Mouse (Mus musculus): ENCODE results near the gene Tmem182. TPM values are rescaled to one million over a fixed set of nuclear protein-coding genes. Genes with fewer than 3 reads are reported as not detected.

Tmem182 gene
- polyA plus RNA-seq, 1 experiment: 4.9 TPM

DNA sequence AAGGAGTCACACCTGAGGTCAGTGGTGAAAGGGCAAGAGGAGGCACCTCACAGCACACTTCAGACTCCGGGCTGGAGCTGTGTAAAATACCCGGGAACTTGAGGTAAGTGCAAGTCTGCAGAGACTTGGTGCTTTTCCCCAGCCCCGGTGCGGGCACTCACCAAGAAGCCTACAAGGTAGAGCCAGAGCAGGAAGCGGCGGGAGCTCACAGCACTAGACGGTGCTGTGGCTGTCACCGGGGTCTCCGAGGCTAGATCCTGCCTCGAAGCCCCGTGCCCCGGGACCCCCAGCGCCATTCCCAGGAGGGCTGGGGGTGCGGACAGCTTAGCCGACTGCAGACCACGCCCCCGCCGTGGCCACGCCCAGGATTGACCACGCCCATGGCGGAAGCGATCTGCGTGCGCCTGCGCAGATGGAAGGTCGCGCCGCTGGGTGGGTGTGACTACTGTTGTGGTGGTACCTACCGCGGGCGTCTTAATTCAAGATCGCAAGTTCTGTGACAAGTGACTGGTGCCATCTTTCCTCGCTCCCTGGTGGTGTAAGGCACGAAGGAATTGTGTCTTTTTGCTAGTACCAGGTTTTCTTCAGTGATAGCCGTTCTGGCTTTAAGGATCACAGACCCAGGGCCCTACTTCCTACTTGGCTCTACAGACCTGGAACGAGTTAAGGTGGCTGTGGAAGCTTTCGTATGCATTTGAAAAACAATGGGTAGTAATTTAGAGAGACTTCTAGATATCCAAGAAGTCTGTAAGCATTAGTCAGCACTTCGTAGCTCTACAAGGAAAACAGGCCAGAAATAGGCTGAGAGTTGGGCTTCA is 14.9 kb upstream of the Tmem182 start, which contains the start of gene Mfsd9:
Mfsd9 (minus strand) TSS at position 364 of the 818 bp plus-strand sequence.
- peak within 1 kb of the TSS; percentile 58 for H3K4me3 ChIP-seq (replicated peaks; ENCODE audit: extremely low read depth, low read depth, low read length)
- no peaks in the 10 kb centered on the region; the same call in 1 of the 2 replicates for H3K4me1 ChIP-seq (ENCODE audit: control insufficient read depth, insufficient read depth, low read length)
- TF ChIP-seq POLR2A (IDR thresholded peaks at IDR 0.05; ENCODE audit: borderline replicate concordance, extremely low read depth, low read depth, low read length) (no peak; the same call in 1 of the 2 replicates), CTCF (IDR thresholded peaks at IDR 0.05; ENCODE audit: insufficient read depth, low read length) (no peak)
- WGBS: 6% methylated on average over 38 of the region's 38 CpGs
- peak; percentile 95 for DNase-seq

DNA sequence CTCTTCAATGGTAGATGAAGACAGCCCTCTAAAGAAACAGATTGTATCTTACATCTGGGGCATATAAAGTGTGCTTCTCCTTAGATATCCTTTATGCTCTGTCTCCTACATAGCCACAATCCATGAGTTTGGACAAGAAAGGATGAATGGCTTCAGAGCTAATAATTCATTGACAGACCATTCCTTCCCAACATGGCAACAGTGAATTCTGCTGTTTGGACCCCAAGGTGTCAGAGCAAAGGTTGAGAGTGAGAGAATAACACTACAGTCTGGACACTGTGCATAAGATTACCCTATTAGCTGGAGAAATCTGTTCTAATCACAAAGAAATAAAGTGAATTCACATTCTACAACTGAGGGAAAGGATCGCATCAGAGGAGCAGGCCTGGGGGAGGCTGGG is 9.9 kb upstream of the Tmem182 start:
- no peak for TF ChIP-seq POLR2A (IDR thresholded peaks at IDR 0.05; ENCODE audit: borderline replicate concordance, extremely low read depth, low read depth, low read length)
- no peak for TF ChIP-seq CTCF (IDR thresholded peaks at IDR 0.05; ENCODE audit: insufficient read depth, low read length)
- H3K4me3 ChIP-seq (replicated peaks; ENCODE audit: extremely low read depth, low read depth, low read length): no peak overlapping the region
- no peak for DNase-seq
- no peaks in the 10 kb centered on the region for H3K4me1 ChIP-seq (ENCODE audit: control insufficient read depth, insufficient read depth, low read length)
- 96% methylated on average over 1 of the region's 1 CpGs for WGBS

DNA sequence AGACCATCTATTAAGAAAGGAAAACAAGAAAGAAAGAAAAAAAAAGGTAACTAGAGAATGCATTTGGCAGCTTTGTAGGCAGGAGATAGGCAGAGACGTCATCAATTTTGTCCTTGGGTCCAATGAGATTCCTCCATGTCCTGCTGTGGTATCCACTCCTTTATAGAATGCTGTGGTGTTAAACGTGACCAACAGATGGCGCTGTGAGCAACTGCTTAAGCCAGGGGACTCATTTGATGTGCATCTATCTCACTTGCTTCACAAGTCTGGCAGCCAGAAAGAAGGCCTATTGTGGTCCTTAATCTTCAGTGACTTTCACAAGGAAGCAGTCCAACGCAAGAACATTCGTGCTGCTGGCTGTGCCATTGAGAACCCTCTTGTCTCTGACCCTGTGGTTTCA is 8.1 kb upstream of the Tmem182 start:
- DNase-seq: peak; percentile 20
- 15% methylated on average over 5 of the region's 5 CpGs for WGBS

DNA sequence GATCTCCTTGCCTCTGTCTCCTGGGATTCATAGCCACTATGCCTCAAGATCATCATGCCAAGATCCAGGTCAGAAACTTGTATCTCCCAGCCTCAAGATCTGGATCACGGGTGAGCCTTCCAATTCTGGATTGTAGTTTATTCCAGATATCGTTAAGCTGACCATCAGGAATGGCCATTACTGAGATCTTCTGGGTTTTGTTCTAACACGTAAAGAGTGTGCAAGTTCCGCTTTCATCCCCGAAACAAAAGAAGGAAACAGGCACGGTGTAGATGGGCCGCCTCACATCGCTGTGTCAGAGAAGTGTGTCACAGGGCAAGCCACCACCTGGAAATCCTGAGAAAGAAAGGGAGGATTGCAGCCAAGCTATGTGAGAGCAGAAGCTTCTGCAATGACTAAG is 6.3 kb upstream of the Tmem182 start:
- H3K4me1 ChIP-seq (ENCODE audit: control insufficient read depth, insufficient read depth, low read length): no peaks in the 10 kb centered on the region
- no peak overlapping the region for H3K4me3 ChIP-seq (replicated peaks; ENCODE audit: extremely low read depth, low read depth, low read length)
- no peak for TF ChIP-seq CTCF (IDR thresholded peaks at IDR 0.05; ENCODE audit: insufficient read depth, low read length)
- no peak for TF ChIP-seq POLR2A (IDR thresholded peaks at IDR 0.05; ENCODE audit: borderline replicate concordance, extremely low read depth, low read depth, low read length)
- DNase-seq: no peak
- 77% methylated on average over 8 of the region's 8 CpGs for WGBS

More for the DNA sequence above, 8.1 kb upstream of the Tmem182 start:
- H3K4me3 ChIP-seq (replicated peaks; ENCODE audit: extremely low read depth, low read depth, low read length): no peak overlapping the region
- TF ChIP-seq POLR2A (IDR thresholded peaks at IDR 0.05; ENCODE audit: borderline replicate concordance, extremely low read depth, low read depth, low read length) (no peak), CTCF (IDR thresholded peaks at IDR 0.05; ENCODE audit: insufficient read depth, low read length) (peak; percentile 51)
- H3K4me1 ChIP-seq (ENCODE audit: control insufficient read depth, insufficient read depth, low read length): no peaks in the 10 kb centered on the region

DNA sequence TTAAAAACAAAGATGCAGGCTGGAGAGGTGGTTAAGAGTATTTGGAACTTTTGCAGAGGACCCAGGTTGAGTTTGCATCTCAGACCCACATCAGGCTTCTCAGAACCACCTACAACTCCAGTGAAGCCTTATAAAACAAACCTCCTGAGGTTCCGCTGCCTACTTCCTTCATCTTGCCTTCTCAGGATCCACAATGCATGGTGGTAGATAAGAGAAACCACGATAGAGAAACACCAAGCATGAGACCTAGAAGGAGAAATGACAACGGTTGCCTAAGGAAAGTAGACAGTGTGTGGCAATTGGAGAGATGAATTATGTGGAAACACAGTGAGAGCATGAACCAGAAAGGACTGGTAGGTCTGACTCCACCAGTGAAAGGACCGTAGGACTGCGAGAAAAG is 4.5 kb upstream of the Tmem182 start:
- 81% methylated on average over 5 of the region's 5 CpGs for WGBS
- TF ChIP-seq POLR2A (IDR thresholded peaks at IDR 0.05; ENCODE audit: borderline replicate concordance, extremely low read depth, low read depth, low read length): no peak
- no peak for TF ChIP-seq CTCF (IDR thresholded peaks at IDR 0.05; ENCODE audit: insufficient read depth, low read length)
- Histone ChIP-seq H3K4me1 (ENCODE audit: control insufficient read depth, insufficient read depth, low read length) (no peaks in the 10 kb centered on the region), H3K4me3 (replicated peaks; ENCODE audit: extremely low read depth, low read depth, low read length) (no peak overlapping the region)
- no peak for DNase-seq

DNA sequence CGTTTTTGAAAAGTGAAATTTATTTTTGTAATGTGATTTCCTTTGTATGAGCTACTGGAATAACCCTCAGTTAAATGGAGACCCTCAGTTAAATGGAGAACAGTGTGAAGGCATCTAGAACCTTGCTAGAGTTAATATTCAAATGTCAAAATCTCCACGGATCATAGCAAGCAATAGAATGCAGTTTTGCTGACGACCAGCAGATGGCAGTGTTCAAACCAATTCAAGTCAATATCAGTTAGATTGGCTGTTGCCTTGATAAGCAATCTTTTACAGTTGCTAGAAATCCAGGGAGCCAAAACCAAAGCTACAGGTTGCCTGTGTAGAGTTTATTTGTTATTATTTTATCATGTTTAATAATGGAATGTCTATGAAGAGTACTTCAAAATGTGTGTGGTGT is 2.6 kb upstream of the Tmem182 start:
- WGBS: 19% methylated on average over 3 of the region's 3 CpGs
- H3K4me3 ChIP-seq (replicated peaks; ENCODE audit: extremely low read depth, low read depth, low read length): no peak overlapping the region
- DNase-seq: peak; percentile 30
- no peaks in the 10 kb centered on the region for H3K4me1 ChIP-seq (ENCODE audit: control insufficient read depth, insufficient read depth, low read length)
- no peak for TF ChIP-seq POLR2A (IDR thresholded peaks at IDR 0.05; ENCODE audit: borderline replicate concordance, extremely low read depth, low read depth, low read length)
- TF ChIP-seq CTCF (IDR thresholded peaks at IDR 0.05; ENCODE audit: insufficient read depth, low read length): peak; percentile 39; the same call in 1 of the 2 replicates

DNA sequence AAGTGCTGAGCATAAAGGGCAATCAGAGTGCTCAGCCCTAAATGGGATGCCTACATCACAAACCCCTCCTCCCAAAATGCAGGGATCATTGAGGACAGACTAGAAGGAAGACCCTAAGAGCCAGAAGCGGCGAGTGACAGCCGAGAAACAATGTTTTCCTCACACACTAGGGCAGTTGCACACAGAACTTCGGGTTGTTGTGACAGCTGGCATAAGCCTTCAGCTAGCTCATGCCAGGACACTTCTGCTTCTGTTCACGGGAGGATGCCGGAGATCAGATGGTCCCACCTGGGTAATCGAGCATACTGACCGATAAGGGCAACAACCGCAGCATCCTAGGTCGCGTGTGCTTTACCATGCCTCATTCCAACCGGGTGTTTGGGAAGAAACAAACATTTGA is 1.3 kb upstream of the Tmem182 start:
- WGBS: 87% methylated on average over 12 of the region's 12 CpGs
- Histone ChIP-seq H3K4me1 (ENCODE audit: control insufficient read depth, insufficient read depth, low read length) (no peaks in the 10 kb centered on the region), H3K4me3 (replicated peaks; ENCODE audit: extremely low read depth, low read depth, low read length) (no peak overlapping the region)
- TF ChIP-seq POLR2A (IDR thresholded peaks at IDR 0.05; ENCODE audit: borderline replicate concordance, extremely low read depth, low read depth, low read length) (no peak), CTCF (IDR thresholded peaks at IDR 0.05; ENCODE audit: insufficient read depth, low read length) (no peak)
- DNase-seq: no peak

DNA sequence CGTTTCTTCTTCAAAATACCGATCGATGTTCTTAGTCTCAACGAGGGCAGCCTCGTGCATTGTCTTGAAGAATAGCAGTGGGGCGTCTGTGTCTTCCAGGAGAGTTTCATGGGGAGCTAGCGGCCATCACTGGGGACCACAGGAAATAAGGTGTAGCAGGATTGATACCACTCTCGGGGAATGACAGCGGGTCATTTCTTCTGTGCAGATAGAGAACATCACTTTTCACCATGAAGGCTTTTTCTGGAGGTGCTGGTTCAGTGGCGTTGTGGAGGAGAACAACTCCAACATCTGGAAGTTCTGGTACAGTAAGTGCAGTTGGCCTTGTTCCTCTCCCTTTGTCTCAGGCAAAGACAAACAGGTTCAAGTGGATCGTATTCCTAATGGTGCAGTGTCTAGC is 490 bp downstream of the Tmem182 start:
- Histone ChIP-seq H3K4me3 (replicated peaks; ENCODE audit: extremely low read depth, low read depth, low read length) (no peak overlapping the region), H3K4me1 (ENCODE audit: control insufficient read depth, insufficient read depth, low read length) (no peaks in the 10 kb centered on the region)
- no peak for DNase-seq
- 89% methylated on average over 11 of the region's 11 CpGs for WGBS
- TF ChIP-seq CTCF (IDR thresholded peaks at IDR 0.05; ENCODE audit: insufficient read depth, low read length): no peak
- TF ChIP-seq POLR2A (IDR thresholded peaks at IDR 0.05; ENCODE audit: borderline replicate concordance, extremely low read depth, low read depth, low read length): no peak

DNA sequence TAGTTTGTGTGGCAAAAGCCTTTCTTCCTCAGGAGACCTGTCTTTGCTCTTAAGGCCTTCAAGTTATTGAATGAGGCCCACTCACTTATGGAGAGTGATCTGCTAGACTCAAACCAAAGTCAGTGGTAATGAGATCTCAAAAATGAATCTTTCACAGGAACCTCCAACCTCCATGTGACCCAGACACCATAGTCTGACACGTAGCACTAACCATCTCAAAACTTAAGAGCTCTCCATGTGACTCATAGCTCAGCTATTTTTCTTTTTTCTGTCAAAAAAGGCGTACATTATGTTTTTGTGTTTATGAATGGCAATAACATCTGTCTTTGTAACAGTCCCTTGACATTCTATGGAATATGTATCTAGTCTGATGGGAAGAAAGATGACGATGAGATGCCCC is 3.2 kb downstream of the Tmem182 start:
- 75% methylated on average over 3 of the region's 3 CpGs for WGBS
- no peak for TF ChIP-seq CTCF (IDR thresholded peaks at IDR 0.05; ENCODE audit: insufficient read depth, low read length)
- no peak for TF ChIP-seq POLR2A (IDR thresholded peaks at IDR 0.05; ENCODE audit: borderline replicate concordance, extremely low read depth, low read depth, low read length)
- Histone ChIP-seq H3K4me1 (ENCODE audit: control insufficient read depth, insufficient read depth, low read length) (no peaks in the 10 kb centered on the region), H3K4me3 (replicated peaks; ENCODE audit: extremely low read depth, low read depth, low read length) (no peak overlapping the region)
- DNase-seq: no peak

Data from lung, adult 2 months (tissue).